Mouse (Mus musculus) kidney, embryonic 16.5 days (tissue): Measurements from ENCODE around the gene St6galnac3. TPM values are rescaled to one million over a fixed set of nuclear protein-coding genes. Genes with fewer than 3 reads are reported as not detected.
A peak's percentile ranks its signal among the peaks of the same experiment; 100 is the strongest.

Experiments
- ATAC-seq: fragments of 200-750 bp; cut with Nextera tagmentation; 2 replicates; pipeline ENCODE4 v1.8.0; 2017; ENCODE audit warnings: moderate TSS enrichment; ENCODE audit not compliant: low FRiP score, low TSS enrichment
- H3K27ac ChIP-seq: fragments of 300-500 bp; sonication (generic); 2 replicates; pipeline ENCODE4 v1.5.1; 2014; ENCODE audit warnings: low read length
- H3K27me3 ChIP-seq: fragments of 300-500 bp; sonication (generic); 2 replicates; pipeline ENCODE4 v1.6.1; 2014; ENCODE audit warnings: low read length, control low read depth, mixed read lengths; ENCODE audit not compliant: insufficient read depth
- H3K36me3 ChIP-seq: fragments of 300-500 bp; sonication (generic); 2 replicates; pipeline ENCODE4 v1.6.1; 2014; ENCODE audit warnings: low read length, control low read depth, mixed read lengths; ENCODE audit not compliant: insufficient read depth
- H3K4me1 ChIP-seq: fragments of 300-500 bp; sonication (generic); 2 replicates; pipeline ENCODE4 v1.6.1; 2014; ENCODE audit warnings: low read length, control low read depth, mixed read lengths; ENCODE audit not compliant: insufficient read depth
- H3K4me2 ChIP-seq: fragments of 300-500 bp; sonication (generic); replicated peaks from 2 replicates; pipeline ENCODE4 v1.6.1; 2014; ENCODE audit warnings: low read depth, low read length
- H3K4me3 ChIP-seq: fragments of 300-500 bp; sonication (generic); 2 replicates; pipeline ENCODE4 v1.5.1; 2014; ENCODE audit warnings: mild to moderate bottlenecking, low read length
- H3K9ac ChIP-seq: fragments of 300-500 bp; sonication (generic); replicated peaks from 2 replicates; pipeline ENCODE4 v1.6.1; 2014; ENCODE audit warnings: low read length
- H3K9me3 ChIP-seq: fragments of 300-500 bp; sonication (generic); 2 replicates; pipeline ENCODE4 v1.6.1; 2016; ENCODE audit warnings: low read length, control low read depth
- WGBS: fragments of 180-500 bp; shearing (Covaris S2); extraction: QIAGEN DNeasy Blood & Tissue Kit; methylation state at CpG from one replicate; pipeline ENCODE4 v1.1.7; 2014; 5-methylcytosine and 5-hydroxymethylcytosine counted together
- polyA plus RNA-seq: library from polyadenylated mRNA; unstranded; fragments of >200 nt; fragmentation: Nextera tagmentation; extraction: Ambion mirVana; gene quantifications from 2 replicates; pipeline ENCODE4 v1.2.1, GENCODE M21; 2015

The St6galnac3 gene
- polyA plus RNA-seq, 1 experiment from 2014 or later = 75.8 TPM

GRCm38 (mm10) chr3:153458593-153458992, 266.4 kb downstream of the St6galnac3 start:
- Histone ChIP-seq H3K27me3 (no peaks in the 10 kb centered on the region), H3K4me3 (no peak overlapping the region), H3K4me1 (no peaks in the 10 kb centered on the region), H3K36me3 (peaks cover 7% of the 10 kb centered on the region; the same call in 1 of the 2 replicates), H3K9me3 (peaks cover 13% of the 10 kb centered on the region), H3K27ac (no peak overlapping the region), H3K4me2 (no peak overlapping the region), H3K9ac (no peak overlapping the region)
- ATAC-seq = no peak
- 87% methylated on average over 3 of the region's 3 CpGs for WGBS

DNA sequence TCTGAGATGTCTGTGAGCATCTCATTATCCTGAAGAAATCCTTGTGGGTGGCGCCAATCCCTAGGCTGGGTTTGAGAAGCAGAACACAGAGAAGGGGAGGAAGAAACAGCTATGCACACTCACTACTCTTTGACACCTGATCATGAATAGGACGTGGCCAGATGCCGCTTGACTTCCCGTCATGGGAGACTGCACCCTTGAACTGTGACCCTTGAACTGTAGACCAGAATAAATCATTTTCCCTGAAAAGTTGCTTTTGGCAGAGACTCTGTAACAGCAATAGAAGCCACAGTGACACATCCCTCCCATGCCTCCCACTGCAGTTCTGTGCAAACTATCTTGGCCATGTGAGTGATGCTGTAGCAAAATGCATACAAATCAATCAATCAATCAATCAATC, 267.3 kb downstream of the St6galnac3 start:
- peaks cover 7% of the 10 kb centered on the region; the same call in 1 of the 2 replicates for H3K36me3 ChIP-seq
- ATAC-seq = no peak
- H3K4me3 ChIP-seq = no peak overlapping the region
- H3K27ac ChIP-seq = no peak overlapping the region
- 39% methylated on average over 4 of the region's 4 CpGs for WGBS
- H3K9me3 ChIP-seq = peaks cover 13% of the 10 kb centered on the region
- H3K9ac ChIP-seq = no peak overlapping the region
- no peak overlapping the region for H3K4me2 ChIP-seq
- no peaks in the 10 kb centered on the region for H3K4me1 ChIP-seq
- H3K27me3 ChIP-seq = no peaks in the 10 kb centered on the region

GRCm38 (mm10) chr3:153457203-153457602, 267.8 kb downstream of the St6galnac3 start:
- no peak for ATAC-seq
- H3K4me1 ChIP-seq = no peaks in the 10 kb centered on the region
- 76% methylated on average over 2 of the region's 2 CpGs for WGBS
- no peak overlapping the region for H3K4me3 ChIP-seq
- H3K27ac ChIP-seq = no peak overlapping the region
- no peak overlapping the region for H3K4me2 ChIP-seq
- H3K9ac ChIP-seq = no peak overlapping the region
- peaks cover 7% of the 10 kb centered on the region; the same call in 1 of the 2 replicates for H3K36me3 ChIP-seq
- peaks cover 13% of the 10 kb centered on the region for H3K9me3 ChIP-seq
- H3K27me3 ChIP-seq = no peaks in the 10 kb centered on the region

DNA sequence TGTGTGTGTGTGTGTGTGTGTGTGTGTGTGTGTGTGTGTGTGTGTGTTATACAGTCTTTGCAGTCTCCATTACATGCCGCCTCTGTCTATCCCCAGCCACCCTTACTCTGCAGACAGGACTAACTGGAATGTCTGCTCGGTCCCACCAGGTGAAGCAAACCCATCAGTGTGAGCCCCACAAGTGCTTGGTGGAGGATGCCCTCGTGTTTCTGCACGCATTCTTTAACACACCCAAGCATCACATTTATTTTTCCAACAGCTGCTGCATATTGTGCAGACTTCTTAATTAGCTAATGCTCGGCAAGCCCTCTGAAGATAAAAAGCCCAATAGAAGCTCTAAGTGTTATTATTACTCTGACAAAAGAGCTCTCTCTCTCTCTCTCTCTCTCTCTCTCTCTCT, 268.7 kb downstream of the St6galnac3 start:
- no peaks in the 10 kb centered on the region for H3K27me3 ChIP-seq
- no peak overlapping the region for H3K4me3 ChIP-seq
- H3K36me3 ChIP-seq = peaks cover 7% of the 10 kb centered on the region; the same call in 1 of the 2 replicates
- peaks cover 13% of the 10 kb centered on the region for H3K9me3 ChIP-seq
- H3K9ac ChIP-seq = no peak overlapping the region
- H3K4me1 ChIP-seq = no peaks in the 10 kb centered on the region
- WGBS = 83% methylated on average over 5 of the region's 5 CpGs
- H3K27ac ChIP-seq = no peak overlapping the region
- ATAC-seq = no peak
- H3K4me2 ChIP-seq = no peak overlapping the region

DNA sequence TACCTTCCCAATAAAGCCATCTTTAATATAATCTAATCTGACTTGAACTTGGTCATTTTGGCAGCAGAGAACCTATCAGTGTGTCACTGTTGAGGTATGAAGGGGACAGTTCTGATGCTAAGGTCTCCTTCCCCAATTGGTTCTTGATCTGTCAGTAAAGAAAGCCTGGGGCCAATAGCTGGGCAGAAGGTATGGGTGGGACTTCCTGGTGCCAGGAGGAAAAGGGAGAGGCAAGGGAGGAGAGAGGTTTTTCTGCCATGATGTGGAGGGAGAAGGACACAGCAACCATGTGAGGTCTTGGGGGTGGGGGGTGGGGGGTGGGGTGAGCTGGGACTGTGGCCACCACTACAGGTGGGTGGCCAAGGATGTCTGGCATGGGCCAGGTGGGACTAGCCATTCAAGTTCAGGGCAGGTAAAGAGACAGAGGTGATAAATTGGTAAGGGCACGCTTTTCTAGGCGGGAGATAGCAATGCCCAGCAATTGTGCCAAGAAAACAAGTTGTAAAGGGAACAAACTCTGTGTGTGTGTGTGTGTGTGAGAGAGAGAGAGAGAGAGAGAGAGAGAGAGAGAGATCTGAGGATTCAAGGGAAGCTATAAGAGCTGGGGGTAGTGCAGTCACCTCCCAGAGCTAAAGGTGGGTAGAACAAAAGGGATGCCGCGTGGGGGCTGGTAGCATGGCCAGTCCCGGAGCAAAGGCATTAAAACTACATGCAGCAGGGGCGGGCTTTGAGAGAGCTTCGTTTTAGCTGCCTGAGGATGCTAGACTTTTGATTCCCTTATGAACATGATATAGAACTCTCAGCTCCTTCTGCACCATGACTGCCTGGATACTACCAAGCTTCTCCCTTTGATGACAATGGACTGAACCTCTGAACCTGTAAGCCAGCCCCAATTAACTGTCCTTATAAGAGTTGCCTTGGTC, 271.6 kb downstream of the St6galnac3 start:
- H3K27ac ChIP-seq = no peak overlapping the region
- H3K9ac ChIP-seq = no peak overlapping the region
- no peak overlapping the region for H3K4me3 ChIP-seq
- no peaks in the 10 kb centered on the region for H3K36me3 ChIP-seq
- ATAC-seq = no peak
- H3K4me1 ChIP-seq = no peaks in the 10 kb centered on the region
- no peaks in the 10 kb centered on the region; the same call in 1 of the 2 replicates for H3K9me3 ChIP-seq
- WGBS = 86% methylated on average over 7 of the region's 7 CpGs
- H3K4me2 ChIP-seq = no peak overlapping the region
- H3K27me3 ChIP-seq = no peaks in the 10 kb centered on the region

DNA sequence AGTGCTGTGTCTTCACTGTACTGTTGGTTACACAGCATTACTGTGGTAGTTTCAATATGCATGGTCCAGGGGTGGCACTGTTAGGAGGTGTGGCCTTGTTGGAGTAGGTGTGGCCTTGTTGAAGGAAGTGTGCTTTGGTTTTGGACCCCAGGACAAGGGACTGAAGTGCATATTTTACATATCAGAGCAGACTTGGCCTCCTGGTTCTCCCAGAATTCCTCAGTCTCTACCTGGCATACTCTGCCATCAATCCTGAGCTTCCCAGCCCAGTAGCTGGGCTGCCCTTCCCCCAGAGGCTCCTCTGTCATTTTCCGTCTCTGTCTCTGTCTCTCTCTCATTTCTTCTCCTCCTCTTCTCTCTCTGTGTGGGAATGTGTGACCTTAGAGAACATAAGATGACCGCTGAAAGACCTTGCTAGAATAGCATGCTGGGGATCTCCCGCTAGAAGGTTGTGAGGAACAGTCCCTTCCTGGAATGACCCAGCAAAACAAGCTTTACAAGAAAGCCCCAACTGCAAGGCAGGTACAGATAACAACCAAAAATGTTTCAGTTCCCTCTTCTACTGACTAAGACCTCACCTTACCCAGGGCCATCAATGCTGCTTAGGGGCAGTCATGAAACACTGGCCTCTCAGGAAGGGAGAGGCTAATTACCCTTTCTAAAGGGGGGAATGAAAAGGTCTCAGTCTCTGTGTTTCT, 272.5 kb downstream of the St6galnac3 start:
- Histone ChIP-seq H3K36me3 (no peaks in the 10 kb centered on the region), H3K4me1 (no peaks in the 10 kb centered on the region), H3K27ac (no peak overlapping the region), H3K4me3 (no peak overlapping the region), H3K4me2 (no peak overlapping the region), H3K9ac (no peak overlapping the region), H3K9me3 (no peaks in the 10 kb centered on the region; the same call in 1 of the 2 replicates), H3K27me3 (no peaks in the 10 kb centered on the region)
- 92% methylated on average over 3 of the region's 3 CpGs for WGBS
- no peak for ATAC-seq

DNA sequence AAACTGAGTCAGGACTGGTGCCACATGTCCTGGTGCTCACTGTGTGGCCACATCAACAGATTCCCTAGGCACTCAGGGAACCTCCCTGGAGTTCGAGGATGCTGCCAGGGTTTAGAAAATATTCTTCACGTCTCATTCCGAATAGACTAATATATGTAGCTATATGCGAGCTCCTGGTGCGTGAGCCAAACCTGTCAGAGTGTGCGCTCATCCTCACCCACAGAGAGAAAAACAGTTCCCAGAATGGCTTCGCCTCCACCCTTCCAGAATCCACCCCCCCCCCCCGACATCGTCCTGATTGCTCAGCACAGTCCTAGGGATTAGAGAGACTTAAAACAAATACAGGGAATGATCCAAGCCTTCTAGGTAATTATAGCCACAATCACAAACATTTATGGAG, 283.6 kb downstream of the St6galnac3 start:
- no peak for ATAC-seq
- H3K4me1 ChIP-seq = no peaks in the 10 kb centered on the region
- no peak overlapping the region for H3K27ac ChIP-seq
- no peaks in the 10 kb centered on the region for H3K27me3 ChIP-seq
- no peak overlapping the region for H3K4me3 ChIP-seq
- no peak overlapping the region for H3K9ac ChIP-seq
- 79% methylated on average over 9 of the region's 9 CpGs for WGBS
- no peaks in the 10 kb centered on the region for H3K36me3 ChIP-seq
- no peak overlapping the region for H3K4me2 ChIP-seq
- no peaks in the 10 kb centered on the region for H3K9me3 ChIP-seq

DNA sequence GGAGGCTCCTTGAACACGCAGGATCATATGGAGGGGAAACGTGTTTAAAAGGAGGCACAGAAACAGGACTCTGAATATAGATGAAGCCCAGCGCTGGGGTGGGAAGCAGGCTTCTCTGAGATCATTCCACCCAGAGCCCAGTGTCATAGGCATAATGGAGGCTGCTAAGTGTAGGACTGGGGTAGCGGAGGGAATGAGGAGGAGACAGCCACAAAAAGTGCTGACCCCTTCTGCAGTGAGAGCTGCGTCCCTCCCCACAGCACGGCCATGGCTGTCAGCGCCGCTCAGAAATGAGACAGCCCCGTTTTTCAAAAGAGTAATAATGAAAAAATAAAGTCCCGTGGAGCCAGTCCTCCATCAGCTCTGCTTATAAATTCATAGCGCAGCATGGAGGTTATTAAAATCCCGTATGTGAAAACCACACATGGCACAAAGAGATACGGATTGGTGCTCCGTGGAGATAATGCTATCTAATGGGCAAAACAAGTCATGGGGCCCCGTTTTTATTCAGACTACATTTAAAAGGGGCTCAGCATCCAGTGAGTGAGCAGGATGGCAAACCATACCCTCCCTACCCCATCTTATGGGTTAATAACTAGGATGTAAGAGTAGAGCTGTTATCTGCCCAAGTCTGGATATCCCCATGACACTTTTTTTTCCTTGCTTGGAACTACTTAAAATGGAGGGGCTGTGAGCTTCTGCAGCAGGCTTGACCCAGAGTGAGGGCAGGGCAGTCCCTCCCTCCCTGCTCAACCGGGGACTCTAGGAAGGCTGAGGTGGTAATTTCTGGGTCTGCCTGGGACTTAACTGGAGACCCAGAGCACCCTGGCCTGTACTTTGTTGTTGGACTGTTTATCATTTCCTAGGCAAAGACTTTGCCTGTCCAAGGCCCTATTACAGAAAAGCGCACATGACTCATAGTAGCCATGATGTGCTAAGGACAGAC, 288.6 kb downstream of the St6galnac3 start:
- no peaks in the 10 kb centered on the region for H3K9me3 ChIP-seq
- H3K4me2 ChIP-seq = no peak overlapping the region
- 79% methylated on average over 17 of the region's 17 CpGs for WGBS
- H3K36me3 ChIP-seq = no peaks in the 10 kb centered on the region
- no peak overlapping the region for H3K4me3 ChIP-seq
- ATAC-seq = no peak
- no peak overlapping the region for H3K9ac ChIP-seq
- no peaks in the 10 kb centered on the region for H3K27me3 ChIP-seq
- H3K4me1 ChIP-seq = peaks cover 18% of the 10 kb centered on the region
- H3K27ac ChIP-seq = no peak overlapping the region

GRCm38 (mm10) chr3:153433010-153433409, 292.0 kb downstream of the St6galnac3 start:
- peak overlapping the region; percentile 64; the same call in 1 of the 2 replicates for H3K27ac ChIP-seq
- H3K36me3 ChIP-seq = no peaks in the 10 kb centered on the region
- no peak overlapping the region for H3K9ac ChIP-seq
- no peak overlapping the region for H3K4me2 ChIP-seq
- H3K4me3 ChIP-seq = no peak overlapping the region
- H3K4me1 ChIP-seq = peaks cover 20% of the 10 kb centered on the region
- ATAC-seq = peak; percentile 81
- whole genome bisulfite sequencing = 33% methylated on average over 8 of the region's 8 CpGs
- H3K27me3 ChIP-seq = no peaks in the 10 kb centered on the region
- H3K9me3 ChIP-seq = no peaks in the 10 kb centered on the region
